Mouse (Mus musculus): ENCODE results near the gene 1700001O22Rik. TPM values are rescaled to one million over a fixed set of nuclear protein-coding genes. Genes with fewer than 3 reads are reported as not detected.

The 1700001O22Rik gene
- polyA plus RNA-seq, 2 experiments: not detected

DNA sequence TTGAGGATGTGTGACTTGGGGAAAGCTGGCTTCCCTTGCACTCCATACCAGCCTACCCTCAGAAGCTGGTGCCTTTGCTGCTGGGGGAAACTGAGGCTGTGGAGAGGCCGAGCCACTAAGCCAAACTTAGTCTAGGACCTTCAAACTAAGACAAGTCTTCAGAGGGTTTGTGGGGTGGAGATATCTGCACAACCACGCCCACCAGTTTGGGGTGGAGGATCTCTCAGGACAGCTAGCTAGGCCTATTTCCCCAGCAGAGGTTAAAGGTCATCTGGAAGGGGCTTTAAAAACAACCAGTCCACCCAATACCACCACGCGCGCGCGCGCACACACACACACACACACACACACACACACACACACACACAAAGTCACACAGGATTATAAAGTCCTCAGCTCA lies 42.8 kb upstream of the 1700001O22Rik start:
- Histone ChIP-seq H3K9ac (replicated peaks) (no peak overlapping the region), H3K4me1 (replicated peaks; ENCODE audit: control insufficient read depth in 2 of 2, insufficient read depth in 2 of 2, low read length in 1 of 2) (no peaks in the 10 kb centered on the region; a peak in 1 of 4 replicates), H3K27me3 (ENCODE audit: control insufficient read depth, insufficient read depth, low read length) (peaks cover 43% of the 10 kb centered on the region), H3K4me2 (ENCODE audit: low read depth) (no peak overlapping the region), H3K4me3 (ENCODE audit: insufficient read depth in 1 of 2, low read depth in 2 of 2, low read length in 2 of 2) (no peak overlapping the region), H3K27ac (no peak overlapping the region), H3K9me3 (ENCODE audit: control insufficient read depth, low read length) (no peaks in the 10 kb centered on the region), H3K36me3 (replicated peaks; ENCODE audit: control insufficient read depth, insufficient read depth, low read depth) (no peaks in the 10 kb centered on the region)
- TF ChIP-seq EP300 (IDR thresholded peaks at IDR 0.05; ENCODE audit: low read depth) (no peak), CTCF (IDR thresholded peaks at IDR 0.05; ENCODE audit: low read depth) (no peak)
- 75% methylated on average over 8 of the region's 8 CpGs for WGBS (ENCODE audit: insufficient replicate concordance)
- ATAC-seq (ENCODE audit: insufficient read depth): no peak
- DNase-seq (ENCODE audit: low read depth in 3 of 3, low spot score in 3 of 3): no peak

DNA sequence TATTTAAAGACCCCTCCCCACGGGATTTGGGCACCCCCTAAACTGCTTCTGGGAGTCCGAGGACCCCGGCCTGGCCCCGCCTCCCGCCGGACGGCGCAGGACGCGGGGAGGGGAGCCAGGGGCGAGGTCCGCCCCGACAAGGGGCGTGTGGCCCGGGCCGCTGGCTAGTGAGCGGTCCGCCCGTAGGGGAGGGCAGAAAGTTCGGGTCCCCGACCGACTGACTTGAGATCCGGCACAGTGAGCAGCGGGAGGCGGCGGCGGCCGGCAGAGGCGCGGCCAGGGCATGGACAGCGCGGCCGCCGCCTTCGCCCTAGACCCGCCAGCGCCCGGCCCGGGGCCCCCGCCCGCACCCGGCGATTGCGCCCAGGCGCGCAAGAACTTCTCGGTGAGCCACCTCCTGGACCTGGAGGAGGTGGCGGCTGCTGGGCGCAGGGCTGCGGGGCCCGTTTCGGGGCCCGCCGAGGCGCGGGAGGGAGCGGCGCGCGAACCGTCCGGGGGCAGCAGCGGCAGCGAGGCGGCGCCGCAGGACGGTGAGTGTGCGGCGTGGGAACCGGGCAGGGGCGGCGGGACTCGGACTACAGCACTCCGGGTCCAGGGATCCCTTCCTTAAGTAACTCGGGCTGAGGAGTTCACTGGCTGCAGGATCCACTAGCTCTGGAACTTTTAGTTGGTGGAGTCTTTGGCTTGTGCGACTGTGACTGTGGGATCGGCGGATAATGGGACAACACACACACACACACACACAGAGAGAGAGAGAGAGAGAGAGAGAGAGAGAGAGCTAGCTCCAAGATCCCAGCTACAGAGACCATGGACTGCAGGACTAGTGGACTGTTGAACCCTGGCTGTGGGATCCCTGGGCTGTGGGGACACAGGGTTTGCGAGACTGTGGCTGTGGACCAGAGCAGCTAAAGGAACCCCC lies 42.0 kb upstream of the 1700001O22Rik start:
- H3K9ac ChIP-seq (replicated peaks): no peak overlapping the region
- ATAC-seq (ENCODE audit: insufficient read depth): no peak
- H3K4me3 ChIP-seq (ENCODE audit: insufficient read depth in 1 of 2, low read depth in 2 of 2, low read length in 2 of 2): peak overlapping the region; percentile 21 to 30

DNA sequence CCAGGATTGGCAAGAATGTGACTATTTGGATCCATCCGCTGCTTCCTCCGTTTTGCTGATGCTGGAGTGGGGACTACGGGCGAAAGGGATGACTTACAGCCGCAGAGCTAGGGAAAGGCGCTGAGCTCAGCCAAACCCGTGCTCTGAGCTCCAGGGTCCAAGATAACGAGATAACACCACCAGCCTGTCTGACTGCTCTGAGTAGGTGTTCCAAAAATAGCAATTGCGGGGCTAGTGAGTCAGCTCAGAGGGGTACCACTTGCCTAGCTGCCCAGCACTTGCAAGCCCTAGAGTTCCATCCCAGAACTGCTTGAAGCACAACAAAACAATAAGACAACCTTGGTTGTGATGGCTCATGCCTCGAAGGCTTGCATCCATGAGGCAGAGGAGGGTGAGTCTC lies 39.2 kb upstream of the 1700001O22Rik start:
- Histone ChIP-seq H3K9me3 (ENCODE audit: control insufficient read depth, low read length) (no peaks in the 10 kb centered on the region), H3K27me3 (ENCODE audit: control insufficient read depth, insufficient read depth, low read length) (peaks cover 43% of the 10 kb centered on the region), H3K4me1 (replicated peaks; ENCODE audit: control insufficient read depth in 2 of 2, insufficient read depth in 2 of 2, low read length in 1 of 2) (no peaks in the 10 kb centered on the region; a peak in 1 of 4 replicates), H3K36me3 (replicated peaks; ENCODE audit: control insufficient read depth, insufficient read depth, low read depth) (no peaks in the 10 kb centered on the region), H3K9ac (replicated peaks) (no peak overlapping the region), H3K4me3 (ENCODE audit: insufficient read depth in 1 of 2, low read depth in 2 of 2, low read length in 2 of 2) (no peak overlapping the region), H3K27ac (no peak overlapping the region), H3K4me2 (ENCODE audit: low read depth) (no peak overlapping the region)
- DNase-seq (ENCODE audit: low read depth in 3 of 3, low spot score in 3 of 3) (no peak), ATAC-seq (ENCODE audit: insufficient read depth) (no peak)
- 34% methylated on average over 10 of the region's 10 CpGs for WGBS (ENCODE audit: insufficient replicate concordance)
- TF ChIP-seq EP300 (IDR thresholded peaks at IDR 0.05; ENCODE audit: low read depth): no peak
- TF ChIP-seq CTCF (IDR thresholded peaks at IDR 0.05; ENCODE audit: low read depth): no peak

More for the DNA sequence above, 42.0 kb upstream of the 1700001O22Rik start:
- Histone ChIP-seq H3K4me1 (replicated peaks; ENCODE audit: control insufficient read depth in 2 of 2, insufficient read depth in 2 of 2, low read length in 1 of 2) (no peaks in the 10 kb centered on the region; a peak in 1 of 4 replicates), H3K36me3 (replicated peaks; ENCODE audit: control insufficient read depth, insufficient read depth, low read depth) (no peaks in the 10 kb centered on the region), H3K4me2 (ENCODE audit: low read depth) (peak overlapping the region; percentile 51), H3K27ac (no peak overlapping the region), H3K9me3 (ENCODE audit: control insufficient read depth, low read length) (no peaks in the 10 kb centered on the region), H3K27me3 (ENCODE audit: control insufficient read depth, insufficient read depth, low read length) (peaks cover 43% of the 10 kb centered on the region)
- WGBS (ENCODE audit: insufficient replicate concordance): 2% methylated on average over 80 of the region's 80 CpGs
- DNase-seq (ENCODE audit: low read depth in 3 of 3, low spot score in 3 of 3): no peak
- no peak for TF ChIP-seq CTCF (IDR thresholded peaks at IDR 0.05; ENCODE audit: low read depth)

DNA sequence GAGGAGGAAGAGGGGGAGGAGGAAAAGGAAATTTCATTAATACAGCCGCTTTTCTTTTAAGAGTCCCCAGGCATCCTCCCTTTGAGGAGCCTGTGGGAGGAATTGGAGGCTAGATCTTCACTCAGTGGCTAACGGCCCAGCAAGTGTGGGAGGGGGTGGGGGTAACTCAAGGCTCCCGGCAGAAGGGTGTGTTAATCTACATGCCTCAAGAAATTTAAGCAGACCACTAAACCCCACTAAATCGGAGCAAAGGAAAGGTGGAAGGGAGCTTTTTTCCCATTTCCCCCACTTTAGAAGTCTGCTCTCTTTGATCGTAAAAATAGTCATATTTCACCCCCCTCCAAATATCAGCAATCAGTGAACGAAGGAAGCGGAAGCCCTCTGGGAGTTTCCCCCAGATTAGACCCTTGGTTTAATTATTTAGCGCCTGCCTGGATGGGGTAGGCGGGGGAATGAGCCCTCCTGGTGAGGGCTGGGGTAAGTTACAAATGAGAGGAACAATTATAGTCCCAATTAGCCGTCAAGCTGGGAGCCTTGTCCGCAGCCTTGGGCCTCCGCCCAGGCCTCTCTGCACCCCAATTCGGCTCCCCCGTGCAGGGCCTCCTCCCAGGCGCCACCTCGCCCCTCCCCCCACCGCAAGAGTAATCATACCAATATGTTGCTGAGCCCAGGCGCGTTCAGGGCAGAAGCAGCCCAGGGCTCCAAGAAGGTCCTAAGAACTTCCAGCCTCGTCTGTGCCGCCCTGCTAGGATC lies 33.0 kb upstream of the 1700001O22Rik start:
- DNase-seq (ENCODE audit: low read depth in 3 of 3, low spot score in 3 of 3): no peak

More for the DNA sequence above, 33.0 kb upstream of the 1700001O22Rik start:
- Histone ChIP-seq H3K27me3 (ENCODE audit: control insufficient read depth, insufficient read depth, low read length) (peaks cover under 1% of the 10 kb centered on the region; the same call in 1 of the 2 replicates), H3K9me3 (ENCODE audit: control insufficient read depth, low read length) (no peaks in the 10 kb centered on the region), H3K4me3 (ENCODE audit: insufficient read depth in 1 of 2, low read depth in 2 of 2, low read length in 2 of 2) (no peak overlapping the region), H3K9ac (replicated peaks) (no peak overlapping the region), H3K27ac (no peak overlapping the region), H3K4me1 (replicated peaks; ENCODE audit: control insufficient read depth in 2 of 2, insufficient read depth in 2 of 2, low read length in 1 of 2) (peaks cover 4 to 8% of the 10 kb centered on the region in 2 experiments), H3K4me2 (ENCODE audit: low read depth) (peak overlapping the region; percentile 16; the same call in 1 of the 2 replicates), H3K36me3 (replicated peaks; ENCODE audit: control insufficient read depth, insufficient read depth, low read depth) (no peaks in the 10 kb centered on the region)
- TF ChIP-seq EP300 (IDR thresholded peaks at IDR 0.05; ENCODE audit: low read depth) (no peak), CTCF (IDR thresholded peaks at IDR 0.05; ENCODE audit: low read depth) (no peak)
- ATAC-seq (ENCODE audit: insufficient read depth): peak; percentile 56; the same call in 1 of the 2 replicates
- WGBS (ENCODE audit: insufficient replicate concordance): 18% methylated on average over 20 of the region's 21 CpGs

All from liver, embryonic 14.5 days (tissue).